Mouse (Mus musculus) thymus, postnatal 0 days (tissue): ENCODE data around the gene Fam83e. TPM values are rescaled to one million over a fixed set of nuclear protein-coding genes. Genes with fewer than 3 reads are reported as not detected.

ENCODE experiments used
- polyA plus RNA-seq: library from polyadenylated mRNA; unstranded; fragments of >200 nt; fragmentation: Nextera tagmentation; extraction: Ambion mirVana; gene quantifications from 2 replicates; pipeline ENCODE4 v1.2.1, GENCODE M21; 2015

The Fam83e gene
- polyA plus RNA-seq, 1 experiment from 2014 or later, result 0.66 TPM

Other genes with a start within 250 kb of the Fam83e start
- gene Tulp2, start 239.3 kb upstream of the Fam83e start, polyA plus RNA-seq, result 2.6 and 2.8 TPM in 2 replicates
- not detected in 2 replicates for gene Gm45808, start 234.4 kb upstream of the Fam83e start, polyA plus RNA-seq
- gene Dhdh, start 232.4 kb upstream of the Fam83e start, polyA plus RNA-seq, result 1.1 and 1.5 TPM in 2 replicates
- gene Nucb1, start 210.8 kb upstream of the Fam83e start, polyA plus RNA-seq, result 110 and 111 TPM in 2 replicates
- gene Ppp1r15a, start 194.9 kb upstream of the Fam83e start, polyA plus RNA-seq, result 16.2 and 17.2 TPM in 2 replicates
- gene Plekha4, start 194.9 kb upstream of the Fam83e start, polyA plus RNA-seq, result 3.3 and 4.6 TPM in 2 replicates
- gene Hsd17b14, start 166.3 kb upstream of the Fam83e start, polyA plus RNA-seq, result 1.1 and 1.2 TPM in 2 replicates
- 86.5 and 87.3 TPM in 2 replicates for gene Bcat2, start 151.1 kb upstream of the Fam83e start, polyA plus RNA-seq
- gene Fgf21, start 105.7 kb upstream of the Fam83e start, polyA plus RNA-seq, result 17.5 and 20.5 TPM in 2 replicates
- gene Fut1, start 103.9 kb upstream of the Fam83e start, polyA plus RNA-seq, result 1.4 and 3.2 TPM in 2 replicates
- 0.08 and 0.16 TPM in 2 replicates for gene Izumo1, start 99.4 kb upstream of the Fam83e start, polyA plus RNA-seq
- gene Rasip1, start 93.7 kb upstream of the Fam83e start, polyA plus RNA-seq, result 2.9 and 4.4 TPM in 2 replicates
- 1.6 and 1.9 TPM in 2 replicates for gene Mamstr, start 81.2 kb upstream of the Fam83e start, polyA plus RNA-seq
- gene Fut2, start 54.8 kb upstream of the Fam83e start, polyA plus RNA-seq, result 0.44 and 0.52 TPM in 2 replicates
- gene Ntn5, start 37.2 kb upstream of the Fam83e start, polyA plus RNA-seq, result 0.73 and 0.76 TPM in 2 replicates
- gene Sec1, start 26.8 kb upstream of the Fam83e start, polyA plus RNA-seq, result 0.30 and 0.53 TPM in 2 replicates
- gene Car11, start 21.4 kb upstream of the Fam83e start, polyA plus RNA-seq, result 0.35 and 0.36 TPM in 2 replicates
- 10.6 and 13.4 TPM in 2 replicates for gene Dbp, start 16.1 kb upstream of the Fam83e start, polyA plus RNA-seq
- 1,315 and 1,426 TPM in 2 replicates for gene Rpl18, start 5.8 kb upstream of the Fam83e start, polyA plus RNA-seq
- gene Sphk2, start 3.2 kb upstream of the Fam83e start, polyA plus RNA-seq, result 19.8 and 21.8 TPM in 2 replicates
- not detected in 2 replicates for gene Spaca4, start 4.6 kb downstream of the Fam83e start, polyA plus RNA-seq
- gene Lmtk3, start 62.5 kb downstream of the Fam83e start, polyA plus RNA-seq, result not detected in 2 replicates
- 4.1 and 5.8 TPM in 2 replicates for gene Sult2b1, start 63.5 kb downstream of the Fam83e start, polyA plus RNA-seq
- gene Cyth2, start 93.4 kb downstream of the Fam83e start, polyA plus RNA-seq, result 96.3 and 98.0 TPM in 2 replicates
- gene Kcnj14, start 103.6 kb downstream of the Fam83e start, polyA plus RNA-seq, result 0.10 and 0.31 TPM in 2 replicates
- gene Grwd1, start 109.7 kb downstream of the Fam83e start, polyA plus RNA-seq, result 48.7 and 50.8 TPM in 2 replicates
- gene Kdelr1, start 151.6 kb downstream of the Fam83e start, polyA plus RNA-seq, result 35.8 and 38.7 TPM in 2 replicates
- gene Grin2d, start 157.2 kb downstream of the Fam83e start, polyA plus RNA-seq, result 0.13 and 0.23 TPM in 2 replicates
- gene Syngr4, start 175.5 kb downstream of the Fam83e start, polyA plus RNA-seq, result 1.4 and 1.5 TPM in 2 replicates
- gene Tmem143, start 175.7 kb downstream of the Fam83e start, polyA plus RNA-seq, result 4.3 and 4.6 TPM in 2 replicates
- gene Emp3, start 200.2 kb downstream of the Fam83e start, polyA plus RNA-seq, result 262 and 266 TPM in 2 replicates
- 2.3 and 2.6 TPM in 2 replicates for gene Ccdc114, start 202.9 kb downstream of the Fam83e start, polyA plus RNA-seq